Mouse (Mus musculus): ENCODE results near the gene Sox5. TPM values are rescaled to one million over a fixed set of nuclear protein-coding genes. Genes with fewer than 3 reads are reported as not detected.

The Sox5 gene
- total and polyA plus RNA-seq, 3 experiments = 1.7 to 3.4 (median 2.4) TPM

DNA sequence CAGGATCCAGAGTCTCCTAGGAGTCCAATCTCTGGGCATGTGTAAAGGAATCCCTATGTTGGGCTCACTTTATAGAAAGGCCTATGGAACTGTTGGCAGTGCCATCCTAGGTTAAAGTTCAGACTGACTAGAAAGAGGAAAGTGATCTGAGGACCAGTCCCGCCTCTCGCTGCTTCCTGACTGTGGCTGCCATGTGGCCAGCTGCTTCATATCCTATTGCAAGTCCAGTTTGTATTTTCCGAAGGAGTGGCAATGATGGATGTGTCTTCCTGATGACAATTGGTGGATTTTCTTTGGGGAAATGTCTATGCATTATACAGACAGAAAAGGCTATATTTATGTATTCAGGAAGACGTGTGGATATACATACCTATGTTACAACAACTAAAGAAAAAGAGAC, 453.0 kb downstream of the Sox5 start:
- no peak for DNase-seq
- no peaks in the 10 kb centered on the region for H3K79me2 ChIP-seq (replicated peaks; ENCODE audit: control insufficient read depth, insufficient read depth, low read length)
- H3K4me3 ChIP-seq = no peak overlapping the region
- no peak for TF ChIP-seq EP300 (IDR thresholded peaks at IDR 0.05; ENCODE audit: insufficient read depth, low read depth, low read length)
- TF ChIP-seq POLR2A (IDR thresholded peaks at IDR 0.05; ENCODE audit: insufficient read depth, low read depth, low read length) = no peak
- no peak for TF ChIP-seq CTCF (IDR thresholded peaks at IDR 0.05)
- no peak overlapping the region for H3K27ac ChIP-seq
- no peak overlapping the region for H3K9ac ChIP-seq (ENCODE audit: low read depth, low read length)
- no peaks in the 10 kb centered on the region for H3K4me1 ChIP-seq (ENCODE audit: control insufficient read depth, insufficient read depth, low read length)
- H3K36me3 ChIP-seq (ENCODE audit: control insufficient read depth, insufficient read depth, low read length) = no peaks in the 10 kb centered on the region
- no peaks in the 10 kb centered on the region for H3K27me3 ChIP-seq (ENCODE audit: control insufficient read depth, insufficient read depth, low read length)
- intact Hi-C loops (cut with DNase I) = no loop called here
- 73% methylated on average over 4 of the region's 4 CpGs for WGBS

DNA sequence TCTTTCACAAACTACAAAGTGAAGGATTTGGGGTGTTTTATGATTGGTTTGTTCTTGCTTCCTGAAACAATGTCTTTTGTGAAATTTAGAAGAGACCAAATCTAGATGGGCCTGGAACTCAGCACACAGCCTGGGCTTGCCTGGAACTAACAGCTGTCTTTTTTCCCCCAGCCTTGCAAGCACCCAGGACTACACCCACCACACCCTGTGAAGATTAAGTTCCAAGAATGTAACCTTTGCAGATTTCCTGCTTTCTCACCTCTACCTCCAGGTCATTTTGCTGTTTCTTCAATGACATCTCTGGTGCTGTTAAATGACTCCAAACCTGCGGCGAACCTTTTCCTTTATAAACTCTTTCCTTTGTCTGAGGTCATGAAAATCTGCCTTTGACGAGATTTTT, 455.0 kb downstream of the Sox5 start:
- Histone ChIP-seq H3K36me3 (ENCODE audit: control insufficient read depth, insufficient read depth, low read length) (no peaks in the 10 kb centered on the region), H3K9ac (ENCODE audit: low read depth, low read length) (no peak overlapping the region), H3K79me2 (replicated peaks; ENCODE audit: control insufficient read depth, insufficient read depth, low read length) (no peaks in the 10 kb centered on the region), H3K27ac (no peak overlapping the region), H3K4me1 (ENCODE audit: control insufficient read depth, insufficient read depth, low read length) (no peaks in the 10 kb centered on the region), H3K4me3 (no peak overlapping the region), H3K27me3 (ENCODE audit: control insufficient read depth, insufficient read depth, low read length) (no peaks in the 10 kb centered on the region)
- TF ChIP-seq EP300 (IDR thresholded peaks at IDR 0.05; ENCODE audit: insufficient read depth, low read depth, low read length) (no peak), CTCF (IDR thresholded peaks at IDR 0.05) (no peak), POLR2A (IDR thresholded peaks at IDR 0.05; ENCODE audit: insufficient read depth, low read depth, low read length) (no peak)
- no peak for DNase-seq
- WGBS = 40% methylated on average over 3 of the region's 3 CpGs
- intact Hi-C loops (cut with DNase I) = no loop called here

DNA sequence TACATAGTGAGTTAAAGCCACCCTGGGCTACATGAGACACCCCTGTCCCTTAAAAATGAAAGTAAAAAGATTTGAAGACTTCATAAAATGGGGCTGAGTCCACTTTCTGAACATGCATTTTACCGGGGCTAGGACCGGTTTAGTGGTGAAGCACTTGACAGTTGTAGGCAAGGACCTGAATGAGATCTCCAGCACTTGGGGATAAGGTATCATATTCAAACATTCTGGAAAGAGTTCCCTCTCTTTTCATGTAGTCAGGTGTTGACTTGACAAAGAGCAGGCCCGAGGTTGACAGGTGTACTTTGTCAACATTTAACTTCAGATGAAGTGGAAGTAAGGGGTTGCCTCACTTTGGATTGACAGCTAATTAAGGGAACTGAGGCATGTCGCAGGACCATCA, 458.4 kb downstream of the Sox5 start:
- Histone ChIP-seq H3K9ac (ENCODE audit: low read depth, low read length) (no peak overlapping the region), H3K4me1 (ENCODE audit: control insufficient read depth, insufficient read depth, low read length) (no peaks in the 10 kb centered on the region), H3K79me2 (replicated peaks; ENCODE audit: control insufficient read depth, insufficient read depth, low read length) (no peaks in the 10 kb centered on the region), H3K36me3 (ENCODE audit: control insufficient read depth, insufficient read depth, low read length) (no peaks in the 10 kb centered on the region), H3K4me3 (no peak overlapping the region), H3K27ac (no peak overlapping the region), H3K27me3 (ENCODE audit: control insufficient read depth, insufficient read depth, low read length) (no peaks in the 10 kb centered on the region)
- TF ChIP-seq CTCF (IDR thresholded peaks at IDR 0.05) (no peak), POLR2A (IDR thresholded peaks at IDR 0.05; ENCODE audit: insufficient read depth, low read depth, low read length) (no peak), EP300 (IDR thresholded peaks at IDR 0.05; ENCODE audit: insufficient read depth, low read depth, low read length) (no peak)
- 53% methylated on average over 4 of the region's 4 CpGs for WGBS
- DNase-seq = no peak
- intact Hi-C loops (cut with DNase I) = no loop called here

DNA sequence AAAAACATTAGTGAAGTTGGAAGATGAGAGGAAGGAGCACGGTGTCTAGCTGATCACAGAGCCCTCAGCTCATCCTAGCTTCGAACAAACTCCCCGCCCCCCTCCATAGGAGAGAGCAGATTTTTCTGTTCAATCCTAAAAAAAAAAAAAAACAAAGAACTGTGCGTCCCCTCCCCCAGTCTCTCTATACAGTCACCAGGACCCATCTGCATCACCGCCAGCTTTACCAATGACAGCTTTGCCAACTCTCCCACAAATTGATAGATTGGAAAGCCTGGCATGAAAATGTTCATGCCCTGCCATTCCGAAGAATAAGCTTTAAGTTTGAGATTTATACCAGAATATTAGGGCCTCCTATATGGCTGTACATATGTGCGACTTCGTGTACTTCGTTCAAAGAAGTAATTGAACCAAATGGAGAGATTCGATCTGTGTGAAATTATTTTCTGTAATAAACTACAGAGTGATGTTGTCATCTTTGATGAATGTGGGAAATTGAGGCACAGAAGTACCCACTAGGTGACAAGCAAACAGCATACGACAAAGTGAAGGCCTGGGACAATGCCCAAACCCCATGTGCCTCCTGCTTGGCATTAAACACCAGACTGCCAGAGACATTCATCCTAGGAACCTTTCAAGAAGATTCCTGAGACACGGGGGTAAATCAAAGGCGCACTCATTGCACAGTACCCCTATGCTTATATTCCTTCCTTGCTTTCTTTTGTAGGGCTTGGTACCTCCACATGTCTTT, 459.3 kb downstream of the Sox5 start:
- no peak overlapping the region for H3K9ac ChIP-seq (ENCODE audit: low read depth, low read length)
- H3K27me3 ChIP-seq (ENCODE audit: control insufficient read depth, insufficient read depth, low read length) = no peaks in the 10 kb centered on the region
- H3K4me1 ChIP-seq (ENCODE audit: control insufficient read depth, insufficient read depth, low read length) = no peaks in the 10 kb centered on the region
- TF ChIP-seq POLR2A (IDR thresholded peaks at IDR 0.05; ENCODE audit: insufficient read depth, low read depth, low read length) (no peak), EP300 (IDR thresholded peaks at IDR 0.05; ENCODE audit: insufficient read depth, low read depth, low read length) (no peak), CTCF (IDR thresholded peaks at IDR 0.05) (no peak)
- no peak overlapping the region for H3K4me3 ChIP-seq
- intact Hi-C loops (cut with DNase I) = no loop called here
- no peaks in the 10 kb centered on the region for H3K79me2 ChIP-seq (replicated peaks; ENCODE audit: control insufficient read depth, insufficient read depth, low read length)
- no peaks in the 10 kb centered on the region for H3K36me3 ChIP-seq (ENCODE audit: control insufficient read depth, insufficient read depth, low read length)
- no peak for DNase-seq
- 94% methylated on average over 13 of the region's 13 CpGs for WGBS
- H3K27ac ChIP-seq = no peak overlapping the region

DNA sequence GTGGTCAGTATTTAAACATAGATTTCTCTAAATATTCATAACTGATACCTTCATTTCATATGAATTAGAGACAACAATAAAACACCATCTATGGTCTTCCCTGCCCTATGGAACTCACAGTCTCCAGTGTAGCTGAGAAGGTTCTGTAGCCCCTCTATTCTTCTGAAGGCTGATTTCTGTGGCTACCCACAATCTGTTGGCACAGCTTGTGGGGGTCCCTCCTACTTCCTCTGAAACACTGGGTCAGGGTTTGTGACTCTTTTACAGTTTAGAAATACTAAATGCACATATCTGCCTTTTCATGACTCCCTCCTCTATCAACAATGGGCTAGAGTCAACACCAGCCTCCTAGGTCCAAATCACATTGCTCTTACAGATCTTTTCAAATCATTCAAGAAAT, 461.4 kb downstream of the Sox5 start:
- no peak for TF ChIP-seq EP300 (IDR thresholded peaks at IDR 0.05; ENCODE audit: insufficient read depth, low read depth, low read length)
- intact Hi-C loops (cut with DNase I) = no loop called here
- no peak for DNase-seq

DNA sequence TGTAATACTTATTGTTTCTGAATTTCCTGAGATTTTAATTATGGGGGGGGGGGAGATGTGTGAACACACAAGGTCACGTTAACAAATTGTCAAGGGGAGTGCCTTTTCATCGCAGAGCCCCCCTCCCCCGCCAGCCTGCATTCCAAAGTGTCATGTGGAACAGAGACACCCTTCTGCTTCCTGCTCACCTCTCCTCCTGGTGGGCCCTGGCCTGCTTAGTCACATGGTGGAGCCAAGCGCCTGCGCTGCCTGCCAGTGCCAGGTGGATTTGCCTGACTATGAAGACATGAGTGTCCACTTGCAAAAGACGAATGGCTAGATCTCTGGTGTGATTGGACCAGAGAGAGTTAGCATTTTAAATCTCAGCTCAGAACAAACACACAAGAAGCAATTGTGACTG, 462.1 kb downstream of the Sox5 start:
- DNase-seq = no peak
- Histone ChIP-seq H3K9ac (ENCODE audit: low read depth, low read length) (no peak overlapping the region), H3K4me1 (ENCODE audit: control insufficient read depth, insufficient read depth, low read length) (no peaks in the 10 kb centered on the region), H3K36me3 (ENCODE audit: control insufficient read depth, insufficient read depth, low read length) (no peaks in the 10 kb centered on the region), H3K27me3 (ENCODE audit: control insufficient read depth, insufficient read depth, low read length) (no peaks in the 10 kb centered on the region), H3K79me2 (replicated peaks; ENCODE audit: control insufficient read depth, insufficient read depth, low read length) (no peaks in the 10 kb centered on the region), H3K27ac (no peak overlapping the region), H3K4me3 (no peak overlapping the region)
- TF ChIP-seq CTCF (IDR thresholded peaks at IDR 0.05) (no peak), EP300 (IDR thresholded peaks at IDR 0.05; ENCODE audit: insufficient read depth, low read depth, low read length) (no peak), POLR2A (IDR thresholded peaks at IDR 0.05; ENCODE audit: insufficient read depth, low read depth, low read length) (no peak)
- WGBS = 58% methylated on average over 6 of the region's 6 CpGs
- intact Hi-C loops (cut with DNase I) = no loop called here

More for the DNA sequence above, 461.4 kb downstream of the Sox5 start:
- H3K27ac ChIP-seq = no peak overlapping the region
- no peak overlapping the region for H3K9ac ChIP-seq (ENCODE audit: low read depth, low read length)
- H3K79me2 ChIP-seq (replicated peaks; ENCODE audit: control insufficient read depth, insufficient read depth, low read length) = no peaks in the 10 kb centered on the region
- H3K4me3 ChIP-seq = no peak overlapping the region
- H3K4me1 ChIP-seq (ENCODE audit: control insufficient read depth, insufficient read depth, low read length) = no peaks in the 10 kb centered on the region
- no peaks in the 10 kb centered on the region for H3K36me3 ChIP-seq (ENCODE audit: control insufficient read depth, insufficient read depth, low read length)
- no peaks in the 10 kb centered on the region for H3K27me3 ChIP-seq (ENCODE audit: control insufficient read depth, insufficient read depth, low read length)

Data from heart, adult 2 months (tissue).